Mouse (Mus musculus) heart, embryonic 15.5 days (tissue): ENCODE results near the gene Rsph14. TPM values are rescaled to one million over a fixed set of nuclear protein-coding genes. Genes with fewer than 3 reads are reported as not detected.
A peak's percentile ranks its signal among the peaks of the same experiment; 100 is the strongest.

Experiments used
- ATAC-seq: fragments of 200-750 bp; cut with Nextera tagmentation; replicated peaks from 2 replicates; pipeline ENCODE4 v1.8.0; 2017; ENCODE audit warnings: low read depth, moderate TSS enrichment; ENCODE audit not compliant: insufficient number of reproducible peaks, insufficient read depth, low FRiP score
- H3K27ac ChIP-seq: fragments of 300-500 bp; sonication (generic); 2 replicates; pipeline ENCODE4 v1.5.1; 2015; ENCODE audit warnings: mild to moderate bottlenecking, inconsistent platforms
- H3K27me3 ChIP-seq: fragments of 300-500 bp; sonication (generic); 2 replicates; pipeline ENCODE4 v1.6.1; 2015; ENCODE audit warnings: inconsistent platforms
- H3K36me3 ChIP-seq: fragments of 300-500 bp; sonication (generic); 2 replicates; pipeline ENCODE4 v1.6.1; 2015; ENCODE audit warnings: mild to moderate bottlenecking, inconsistent platforms
- H3K4me1 ChIP-seq: fragments of 300-500 bp; sonication (generic); replicated peaks from 2 replicates; pipeline ENCODE4 v1.6.1; 2015; ENCODE audit warnings: inconsistent platforms
- H3K4me2 ChIP-seq: fragments of 300-500 bp; sonication (generic); 2 replicates; pipeline ENCODE4 v1.6.1; 2015; ENCODE audit warnings: inconsistent platforms, mild to moderate bottlenecking, moderate library complexity
- H3K4me3 ChIP-seq: fragments of 300-500 bp; sonication (generic); 2 replicates; pipeline ENCODE4 v1.5.1; 2015; ENCODE audit warnings: mild to moderate bottlenecking, inconsistent platforms
- H3K9ac ChIP-seq: fragments of 300-500 bp; sonication (generic); 2 replicates; pipeline ENCODE4 v1.6.1; 2015; ENCODE audit warnings: mild to moderate bottlenecking, inconsistent platforms
- H3K9me3 ChIP-seq: fragments of 300-500 bp; sonication (generic); replicated peaks from 2 replicates; pipeline ENCODE4 v1.6.1; 2016; ENCODE audit warnings: inconsistent platforms
- WGBS: fragments of 180-500 bp; shearing (Covaris S2); methylation state at CpG from one replicate; pipeline ENCODE4 v1.1.7; 2015; ENCODE audit warnings: mixed read lengths; 5-methylcytosine and 5-hydroxymethylcytosine counted together
- polyA plus RNA-seq: library from polyadenylated mRNA; unstranded; fragments of >200 nt; fragmentation: Nextera tagmentation; extraction: Ambion mirVana; gene quantifications from 2 replicates; pipeline ENCODE4 v1.2.1, GENCODE M21; 2015

Gene Rsph14
- 0.20 TPM in 1 of 2 replicates, not detected in the other for polyA plus RNA-seq

DNA sequence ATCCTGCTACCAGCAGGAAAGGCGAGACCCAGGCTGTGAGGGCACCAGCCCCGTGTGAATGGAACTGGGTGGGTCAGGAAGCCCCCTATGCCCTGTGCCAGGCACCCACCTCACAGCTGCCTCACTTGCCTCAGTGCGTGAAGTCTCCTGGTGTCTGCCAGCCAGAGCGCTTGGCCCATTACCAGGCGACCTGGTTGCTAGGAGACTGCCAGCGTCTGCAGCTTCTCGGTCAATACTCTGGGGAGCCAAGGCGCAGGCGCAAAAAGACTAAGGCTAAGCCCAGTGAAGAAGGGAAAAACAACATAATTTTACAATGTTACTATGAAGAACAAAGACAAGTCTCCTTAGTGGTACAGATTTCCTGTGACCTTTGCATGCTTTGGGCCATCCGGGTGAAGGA is at the start of gene Rsph14:
Gene Rsph14 (minus strand): TSS at position 192 of the 400 bp plus-strand sequence.
- H3K9ac ChIP-seq, result no peak within 1 kb of the TSS
- no peak for ATAC-seq
- no peak within 1 kb of the TSS for H3K4me2 ChIP-seq
- 30% methylated on average over 10 of the region's 10 CpGs for WGBS
- no peaks in the 10 kb centered on the region for H3K9me3 ChIP-seq
- peaks cover 9% of the 10 kb centered on the region for H3K4me1 ChIP-seq
- no peak within 1 kb of the TSS for H3K4me3 ChIP-seq
- H3K27me3 ChIP-seq, result 0 out of 2 replicates have a peak, but pooled peaks cover 4% of the 10 kb centered on the region
- no peak within 1 kb of the TSS for H3K27ac ChIP-seq
- no peaks in the 10 kb centered on the region for H3K36me3 ChIP-seq

DNA sequence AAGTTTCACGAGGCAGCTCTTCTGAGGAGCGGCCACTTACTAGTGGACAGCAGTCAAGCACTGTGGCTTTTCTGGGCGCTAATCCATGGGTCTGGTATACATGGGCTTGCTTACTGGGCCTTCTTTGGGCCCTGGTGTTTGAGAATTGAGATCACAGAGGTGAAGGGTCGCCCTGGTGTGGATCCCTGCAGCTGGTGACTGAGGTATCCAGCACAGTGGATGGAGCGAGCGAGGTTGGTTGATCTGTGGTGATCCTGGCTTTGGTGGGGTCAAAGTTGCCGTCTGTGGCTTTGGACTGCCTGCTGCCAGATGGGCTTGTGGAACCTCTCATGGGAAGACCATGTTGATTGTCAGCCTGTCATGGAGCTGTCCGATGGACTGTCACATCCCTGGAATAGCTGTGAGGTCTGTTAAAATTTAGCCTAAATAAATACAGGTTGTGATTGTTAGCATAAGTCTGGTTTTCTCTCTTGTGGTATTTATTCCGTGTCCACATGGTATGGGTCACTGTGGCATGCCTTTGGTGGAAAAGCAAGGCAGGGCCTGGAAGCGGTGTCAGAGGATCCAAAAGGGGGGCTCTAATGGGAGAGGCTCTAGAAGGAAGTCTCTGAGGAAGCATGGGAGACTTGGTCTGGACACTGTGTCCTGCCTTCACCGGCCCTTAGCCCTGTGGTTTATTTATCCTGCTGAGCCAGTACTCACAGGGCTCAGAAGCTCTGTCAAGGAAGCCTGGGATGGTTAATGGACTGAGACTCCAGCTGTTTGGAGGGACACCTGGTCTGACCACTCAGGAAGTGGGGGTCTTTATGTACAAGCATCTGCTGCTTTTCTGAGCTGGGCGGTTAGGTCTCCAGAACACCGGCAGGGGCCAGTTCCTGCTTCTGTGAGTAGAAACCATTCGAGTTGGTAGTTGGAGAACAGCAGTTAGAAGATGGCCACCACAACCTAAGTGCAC is 46.1 kb upstream of the Rsph14 start:
- Histone ChIP-seq H3K4me2 (no peak overlapping the region), H3K9me3 (no peaks in the 10 kb centered on the region), H3K27ac (no peak overlapping the region), H3K4me1 (no peaks in the 10 kb centered on the region), H3K27me3 (peaks cover 8% of the 10 kb centered on the region; the same call in 1 of the 2 replicates), H3K36me3 (0 out of 2 replicates have a peak, but pooled peaks cover 1% of the 10 kb centered on the region), H3K4me3 (no peak overlapping the region), H3K9ac (no peak overlapping the region)
- 80% methylated on average over 14 of the region's 14 CpGs for WGBS
- ATAC-seq, result no peak; the same call in 1 of the 2 replicates

GRCm38 (mm10) chr10:75075665-75076064 is 43.3 kb upstream of the Rsph14 start:
- Histone ChIP-seq H3K27me3 (peaks cover 8% of the 10 kb centered on the region; the same call in 1 of the 2 replicates), H3K9me3 (no peaks in the 10 kb centered on the region), H3K27ac (no peak overlapping the region), H3K4me3 (no peak overlapping the region), H3K36me3 (0 out of 2 replicates have a peak, but pooled peaks cover 3% of the 10 kb centered on the region), H3K9ac (no peak overlapping the region), H3K4me2 (no peak overlapping the region), H3K4me1 (peaks cover 2% of the 10 kb centered on the region)
- WGBS, result 64% methylated on average over 5 of the region's 5 CpGs
- no peak for ATAC-seq

DNA sequence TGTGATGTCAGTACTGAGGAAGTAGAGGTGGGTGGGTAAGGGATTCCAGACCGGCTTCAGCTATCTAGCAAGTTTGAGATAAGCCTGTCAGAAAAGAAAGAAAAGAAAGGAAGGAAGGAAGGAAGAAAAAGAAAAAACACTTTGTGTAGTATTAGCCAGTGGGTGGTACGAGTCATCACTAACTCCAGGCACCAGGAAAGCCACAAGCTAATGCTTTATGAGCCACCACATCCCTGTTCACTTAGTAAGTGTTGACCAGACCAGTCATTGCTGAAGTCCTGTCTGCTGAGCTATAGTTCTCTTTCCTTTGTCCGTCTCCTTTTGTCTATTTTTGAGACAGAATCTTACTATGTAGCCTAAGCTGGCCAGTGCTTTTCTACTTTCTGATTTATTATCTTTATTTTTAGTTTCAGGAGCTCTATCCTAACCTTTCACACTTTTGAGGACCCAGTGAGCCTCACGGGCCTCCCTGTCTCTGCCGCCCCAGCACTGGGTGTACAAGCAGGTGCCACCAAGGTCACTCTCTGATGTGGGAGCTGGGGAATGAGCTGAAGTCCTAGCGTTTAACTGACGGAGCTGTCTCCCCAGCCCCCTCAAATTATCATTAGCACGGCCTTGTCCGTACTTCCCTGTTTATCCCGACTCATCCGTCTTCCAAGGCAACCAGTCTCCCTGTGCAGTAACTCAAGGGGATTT is 38.0 kb upstream of the Rsph14 start:
- ATAC-seq, result peak; percentile 34; the same call in 1 of the 2 replicates
- Histone ChIP-seq H3K27me3 (no peaks in the 10 kb centered on the region), H3K4me2 (no peak overlapping the region), H3K27ac (peak overlapping the region; percentile 32; the same call in 1 of the 2 replicates), H3K4me1 (peaks cover 34% of the 10 kb centered on the region), H3K36me3 (peaks cover 3% of the 10 kb centered on the region; the same call in 1 of the 2 replicates), H3K4me3 (no peak overlapping the region), H3K9ac (no peak overlapping the region), H3K9me3 (no peaks in the 10 kb centered on the region)
- WGBS, result 47% methylated on average over 11 of the region's 11 CpGs

GRCm38 (mm10) chr10:75068624-75069328 is 36.4 kb upstream of the Rsph14 start:
- Histone ChIP-seq H3K9me3 (no peaks in the 10 kb centered on the region), H3K36me3 (peaks cover 3% of the 10 kb centered on the region; the same call in 1 of the 2 replicates), H3K4me2 (no peak overlapping the region), H3K4me3 (no peak overlapping the region), H3K27ac (no peak overlapping the region), H3K4me1 (peaks cover 46% of the 10 kb centered on the region), H3K9ac (no peak overlapping the region), H3K27me3 (no peaks in the 10 kb centered on the region)
- ATAC-seq, result no peak
- WGBS, result 50% methylated on average over 12 of the region's 12 CpGs

- Histone ChIP-seq H3K4me1 (peaks cover 52% of the 10 kb centered on the region), H3K9ac (no peak overlapping the region), H3K4me3 (no peak overlapping the region), H3K27ac (no peak overlapping the region), H3K9me3 (no peaks in the 10 kb centered on the region), H3K27me3 (no peaks in the 10 kb centered on the region), H3K36me3 (no peaks in the 10 kb centered on the region; the same call in 1 of the 2 replicates), H3K4me2 (no peak overlapping the region)
- WGBS, result 43% methylated on average over 2 of the region's 2 CpGs
- ATAC-seq, result no peak
Observed at GRCm38 (mm10) chr10:75068086-75068485, 35.7 kb upstream of the Rsph14 start.

- H3K4me3 ChIP-seq, result no peak overlapping the region
- ATAC-seq, result no peak
- H3K4me2 ChIP-seq, result no peak overlapping the region
- no peak overlapping the region for H3K9ac ChIP-seq
- H3K4me1 ChIP-seq, result peaks cover 59% of the 10 kb centered on the region
- H3K9me3 ChIP-seq, result no peaks in the 10 kb centered on the region
- no peaks in the 10 kb centered on the region; the same call in 1 of the 2 replicates for H3K36me3 ChIP-seq
- H3K27me3 ChIP-seq, result peaks cover 5% of the 10 kb centered on the region
- H3K27ac ChIP-seq, result no peak overlapping the region
Observed at GRCm38 (mm10) chr10:75067446-75067845, 35.1 kb upstream of the Rsph14 start.

GRCm38 (mm10) chr10:75065691-75066090 is 33.3 kb upstream of the Rsph14 start:
- Histone ChIP-seq H3K9ac (no peak overlapping the region), H3K9me3 (no peaks in the 10 kb centered on the region), H3K27ac (no peak overlapping the region), H3K4me2 (no peak overlapping the region), H3K4me1 (peaks cover 74% of the 10 kb centered on the region), H3K27me3 (peaks cover 20% of the 10 kb centered on the region), H3K4me3 (no peak overlapping the region), H3K36me3 (no peaks in the 10 kb centered on the region; the same call in 1 of the 2 replicates)
- WGBS, result 81% methylated on average over 6 of the region's 6 CpGs
- ATAC-seq, result no peak

DNA sequence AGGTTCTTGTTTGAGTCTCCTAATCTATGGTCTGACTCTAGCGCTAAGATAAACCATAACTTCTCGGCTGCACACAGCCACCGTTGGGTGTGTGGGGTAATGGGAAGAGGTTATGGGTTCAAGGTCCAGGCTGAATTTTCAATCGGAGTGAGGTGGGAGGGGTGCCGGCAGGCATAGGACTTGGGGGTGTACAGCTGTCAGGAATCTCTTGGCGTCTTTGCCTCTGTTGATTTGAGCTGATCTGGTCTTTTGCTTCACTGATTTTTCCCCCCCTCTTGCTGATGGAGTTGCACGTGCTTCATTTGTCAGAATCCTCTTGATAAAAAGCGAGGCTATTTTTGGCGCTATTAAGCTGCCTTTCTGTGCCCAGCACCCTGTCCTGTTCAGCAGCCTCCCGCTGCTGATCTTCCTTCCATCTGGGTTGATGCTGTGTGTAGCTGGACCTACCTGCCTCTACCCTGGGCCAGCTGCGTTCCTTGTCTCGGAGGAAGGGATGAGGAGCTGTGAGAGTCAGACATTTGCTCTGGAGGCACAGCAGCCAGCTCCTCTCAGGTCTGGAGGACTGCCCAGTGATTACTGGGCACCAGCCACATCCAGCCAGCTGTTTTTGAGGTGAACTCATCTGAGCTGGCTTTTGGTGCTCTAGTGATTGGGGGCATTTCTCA is 31.0 kb upstream of the Rsph14 start:
- H3K4me2 ChIP-seq, result peak overlapping the region; percentile 91
- peaks cover 65% of the 10 kb centered on the region for H3K4me1 ChIP-seq
- H3K9me3 ChIP-seq, result no peaks in the 10 kb centered on the region
- peak overlapping the region; percentile 28 for H3K4me3 ChIP-seq
- H3K9ac ChIP-seq, result 0 out of 2 replicates have a peak overlapping the region, but pooled peaks have one; percentile 30
- peaks cover 24% of the 10 kb centered on the region for H3K27me3 ChIP-seq
- peak overlapping the region; percentile 21; the same call in 1 of the 2 replicates for H3K27ac ChIP-seq
- no peaks in the 10 kb centered on the region; the same call in 1 of the 2 replicates for H3K36me3 ChIP-seq
- no peak for ATAC-seq
- 27% methylated on average over 12 of the region's 12 CpGs for WGBS

GRCm38 (mm10) chr10:75062621-75063020 is 30.2 kb upstream of the Rsph14 start:
- no peak for ATAC-seq
- 41% methylated on average over 6 of the region's 6 CpGs for WGBS
- Histone ChIP-seq H3K4me2 (peak overlapping the region; percentile 91), H3K27me3 (peaks cover 31% of the 10 kb centered on the region), H3K9ac (no peak overlapping the region), H3K27ac (no peak overlapping the region), H3K4me1 (peaks cover 59% of the 10 kb centered on the region), H3K36me3 (no peaks in the 10 kb centered on the region; the same call in 1 of the 2 replicates), H3K9me3 (no peaks in the 10 kb centered on the region), H3K4me3 (peak overlapping the region; percentile 86)
